Mouse (Mus musculus) forebrain, embryonic 14.5 days (tissue): ENCODE data around the gene Per1. TPM values are rescaled to one million over a fixed set of nuclear protein-coding genes. Genes with fewer than 3 reads are reported as not detected.

Experiments
- ATAC-seq: fragments of 200-750 bp; cut with Nextera tagmentation; 2 replicates; pipeline ENCODE4 v1.8.0; 2017; ENCODE audit warnings: mild to moderate bottlenecking, moderate library complexity
- DNase-seq: peaks from one replicate; pipeline ENCODE4 v3.0.0-alpha.2; 2015; ENCODE audit warnings: low spot score
- H3K27ac ChIP-seq: fragments of 300-500 bp; sonication (generic); 2 replicates; pipeline ENCODE4 v1.5.1; 2014; ENCODE audit warnings: low read depth, mild to moderate bottlenecking, control low read depth, low read length, moderate library complexity
- H3K27me3 ChIP-seq: fragments of 300-500 bp; sonication (generic); replicated peaks from 2 replicates; pipeline ENCODE4 v1.6.1; 2014; ENCODE audit warnings: low read length, control low read depth, mixed read lengths; ENCODE audit not compliant: control insufficient read depth, insufficient read depth
- H3K36me3 ChIP-seq: fragments of 300-500 bp; sonication (generic); 2 replicates; pipeline ENCODE4 v1.6.1; 2014; ENCODE audit warnings: low read length, control low read depth; ENCODE audit not compliant: control insufficient read depth, insufficient read depth
- H3K4me1 ChIP-seq: fragments of 300-500 bp; sonication (generic); 2 replicates; pipeline ENCODE4 v1.6.1; 2014; ENCODE audit warnings: antibody characterized with exemption, low read length, control low read depth; ENCODE audit not compliant: control insufficient read depth, insufficient read depth
- H3K4me2 ChIP-seq: fragments of 300-500 bp; sonication (generic); 2 replicates; pipeline ENCODE4 v1.6.1; 2014; ENCODE audit warnings: mild to moderate bottlenecking, control low read depth, low read length
- H3K4me3 ChIP-seq: fragments of 300-500 bp; sonication (generic); 2 replicates; pipeline ENCODE4 v1.5.1; 2014; ENCODE audit warnings: low read depth, low read length, control low read depth
- H3K9ac ChIP-seq: fragments of 300-500 bp; sonication (generic); 2 replicates; pipeline ENCODE4 v1.6.1; 2014; ENCODE audit warnings: mild to moderate bottlenecking, low read length, control low read depth, moderate library complexity
- H3K9me3 ChIP-seq: fragments of 300-500 bp; sonication (generic); replicated peaks from 2 replicates; pipeline ENCODE4 v1.6.1; 2016; ENCODE audit warnings: low read length, control low read depth, mixed read lengths; ENCODE audit not compliant: control insufficient read depth
- WGBS: fragments of 180-500 bp; shearing (Covaris S2); extraction: QIAGEN DNeasy Blood & Tissue Kit; methylation state at CpG from one replicate; pipeline ENCODE4 v1.1.7; 2014; 5-methylcytosine and 5-hydroxymethylcytosine counted together
- polyA plus RNA-seq: library from polyadenylated mRNA; unstranded; fragments of >200 nt; fragmentation: Nextera tagmentation; extraction: Ambion mirVana; gene quantifications from 2 replicates; pipeline ENCODE4 v1.2.1, GENCODE M21; 2014

Gene Per1
- polyA plus RNA-seq, 1 experiment from 2014 or later, result 6.8 TPM

DNA sequence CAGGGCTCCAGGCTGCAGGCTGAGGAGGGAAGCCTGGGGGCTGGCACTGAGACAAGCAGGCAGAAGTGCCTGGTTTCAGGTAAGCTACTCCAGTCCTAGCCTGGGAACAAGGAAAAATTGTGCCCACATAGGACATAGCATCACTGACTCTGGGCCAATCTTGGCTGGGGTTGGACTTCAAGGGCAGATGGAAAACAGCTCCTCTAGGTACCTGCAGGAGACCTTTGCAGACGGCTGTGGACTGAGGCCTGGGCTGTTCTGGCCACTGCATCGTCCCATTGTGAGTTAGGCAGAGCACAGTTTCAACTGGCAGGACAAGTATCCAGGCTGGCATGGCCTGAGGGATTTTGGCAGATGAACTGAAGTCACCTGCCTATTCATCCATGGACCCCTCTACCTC lies 10.8 kb downstream of the Per1 start:
- Histone ChIP-seq H3K4me2 (no peak overlapping the region), H3K36me3 (peaks cover 87% of the 10 kb centered on the region), H3K9me3 (no peaks in the 10 kb centered on the region), H3K4me1 (no peaks in the 10 kb centered on the region), H3K27ac (no peak overlapping the region), H3K9ac (no peak overlapping the region), H3K4me3 (no peak overlapping the region), H3K27me3 (no peaks in the 10 kb centered on the region)
- 85% methylated on average over 2 of the region's 2 CpGs for WGBS
- DNase-seq, result no peak
- ATAC-seq, result no peak

DNA sequence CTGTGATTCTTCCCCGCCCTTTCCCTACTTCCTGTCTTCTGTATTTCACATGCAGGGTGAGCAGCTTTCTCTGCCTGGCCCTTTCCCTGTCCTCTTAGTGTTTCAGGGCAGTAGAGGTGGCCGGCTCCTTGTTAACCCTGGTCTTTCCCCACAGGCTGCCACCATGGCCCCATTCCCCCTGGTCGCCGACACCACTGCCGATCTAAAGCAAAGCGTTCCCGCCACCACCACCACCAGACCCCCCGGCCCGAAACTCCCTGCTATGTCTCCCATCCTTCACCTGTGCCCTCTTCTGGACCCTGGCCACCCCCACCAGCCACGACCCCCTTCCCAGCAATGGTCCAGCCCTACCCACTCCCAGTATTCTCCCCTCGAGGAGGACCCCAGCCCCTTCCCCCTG lies 11.3 kb downstream of the Per1 start:
- Histone ChIP-seq H3K9me3 (no peaks in the 10 kb centered on the region), H3K4me2 (no peak overlapping the region), H3K4me3 (no peak overlapping the region), H3K27ac (no peak overlapping the region), H3K4me1 (no peaks in the 10 kb centered on the region), H3K9ac (no peak overlapping the region), H3K27me3 (no peaks in the 10 kb centered on the region), H3K36me3 (peaks cover 82% of the 10 kb centered on the region)
- ATAC-seq, result no peak
- DNase-seq, result no peak
- WGBS, result 91% methylated on average over 11 of the region's 11 CpGs

DNA sequence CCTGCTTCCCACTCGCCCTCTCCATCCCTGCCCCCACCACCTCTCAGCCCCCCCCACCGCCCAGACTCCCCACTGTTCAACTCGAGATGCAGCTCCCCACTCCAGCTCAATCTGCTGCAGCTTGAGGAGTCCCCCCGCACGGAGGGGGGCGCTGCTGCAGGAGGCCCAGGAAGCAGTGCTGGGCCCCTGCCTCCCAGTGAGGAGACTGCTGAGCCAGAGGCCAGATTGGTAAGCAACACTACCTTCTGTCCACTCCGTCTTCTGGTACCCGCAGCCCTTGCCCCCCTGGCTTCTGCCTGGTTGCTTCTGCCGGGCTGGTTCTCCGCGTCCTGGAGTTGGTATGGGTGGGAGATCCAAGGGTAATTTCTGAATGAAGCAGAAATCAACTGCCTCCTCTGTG lies 11.8 kb downstream of the Per1 start:
- Histone ChIP-seq H3K4me3 (no peak overlapping the region), H3K36me3 (peaks cover 78% of the 10 kb centered on the region), H3K9ac (no peak overlapping the region), H3K27ac (no peak overlapping the region), H3K27me3 (no peaks in the 10 kb centered on the region), H3K4me2 (no peak overlapping the region), H3K4me1 (no peaks in the 10 kb centered on the region), H3K9me3 (no peaks in the 10 kb centered on the region)
- no peak for ATAC-seq
- 82% methylated on average over 11 of the region's 11 CpGs for WGBS
- DNase-seq, result no peak

DNA sequence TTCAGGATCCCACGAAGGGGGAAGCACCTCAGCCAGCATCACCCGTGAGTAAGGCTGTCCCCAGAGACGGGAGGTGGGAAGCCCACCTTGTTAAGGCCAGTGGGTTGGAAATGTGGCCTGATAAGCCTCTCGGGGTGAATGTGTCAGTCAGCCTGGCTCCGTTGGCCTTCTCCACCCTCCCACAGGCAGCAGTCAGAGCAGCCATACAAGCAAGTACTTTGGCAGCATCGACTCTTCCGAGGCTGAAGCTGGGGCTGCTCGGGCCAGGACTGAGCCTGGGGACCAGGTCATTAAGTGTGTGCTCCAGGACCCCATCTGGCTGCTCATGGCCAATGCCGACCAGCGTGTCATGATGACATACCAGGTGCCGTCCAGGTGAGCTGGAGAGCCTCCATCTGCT lies 12.7 kb downstream of the Per1 start:
- H3K4me2 ChIP-seq, result no peak overlapping the region
- no peaks in the 10 kb centered on the region for H3K27me3 ChIP-seq
- DNase-seq, result no peak
- H3K36me3 ChIP-seq, result peaks cover 70% of the 10 kb centered on the region
- H3K27ac ChIP-seq, result no peak overlapping the region
- WGBS, result 87% methylated on average over 11 of the region's 11 CpGs
- no peak overlapping the region for H3K4me3 ChIP-seq
- no peaks in the 10 kb centered on the region for H3K4me1 ChIP-seq
- no peak for ATAC-seq
- H3K9ac ChIP-seq, result no peak overlapping the region
- H3K9me3 ChIP-seq, result no peaks in the 10 kb centered on the region

DNA sequence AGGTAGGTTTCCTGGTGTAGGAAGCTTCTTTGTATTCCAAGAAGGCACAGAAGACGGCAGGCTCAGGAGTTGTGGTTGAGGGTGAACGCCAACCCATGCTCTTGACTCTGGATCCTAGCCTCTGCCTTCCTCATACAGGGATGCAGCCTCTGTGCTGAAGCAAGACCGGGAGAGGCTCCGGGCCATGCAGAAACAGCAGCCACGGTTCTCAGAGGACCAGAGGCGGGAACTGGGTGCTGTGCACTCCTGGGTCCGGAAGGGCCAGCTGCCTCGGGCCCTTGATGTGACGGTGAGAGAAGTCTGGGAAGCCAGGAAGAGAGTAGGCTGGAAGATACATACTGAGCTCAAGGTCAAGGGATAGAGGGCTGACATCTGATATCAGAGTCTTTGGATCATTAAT lies 13.2 kb downstream of the Per1 start:
- Histone ChIP-seq H3K9me3 (no peaks in the 10 kb centered on the region), H3K4me1 (no peaks in the 10 kb centered on the region), H3K27ac (no peak overlapping the region), H3K27me3 (no peaks in the 10 kb centered on the region), H3K4me2 (no peak overlapping the region), H3K36me3 (peaks cover 64% of the 10 kb centered on the region), H3K9ac (no peak overlapping the region), H3K4me3 (no peak overlapping the region)
- ATAC-seq, result no peak
- 93% methylated on average over 9 of the region's 9 CpGs for WGBS
- DNase-seq, result no peak

DNA sequence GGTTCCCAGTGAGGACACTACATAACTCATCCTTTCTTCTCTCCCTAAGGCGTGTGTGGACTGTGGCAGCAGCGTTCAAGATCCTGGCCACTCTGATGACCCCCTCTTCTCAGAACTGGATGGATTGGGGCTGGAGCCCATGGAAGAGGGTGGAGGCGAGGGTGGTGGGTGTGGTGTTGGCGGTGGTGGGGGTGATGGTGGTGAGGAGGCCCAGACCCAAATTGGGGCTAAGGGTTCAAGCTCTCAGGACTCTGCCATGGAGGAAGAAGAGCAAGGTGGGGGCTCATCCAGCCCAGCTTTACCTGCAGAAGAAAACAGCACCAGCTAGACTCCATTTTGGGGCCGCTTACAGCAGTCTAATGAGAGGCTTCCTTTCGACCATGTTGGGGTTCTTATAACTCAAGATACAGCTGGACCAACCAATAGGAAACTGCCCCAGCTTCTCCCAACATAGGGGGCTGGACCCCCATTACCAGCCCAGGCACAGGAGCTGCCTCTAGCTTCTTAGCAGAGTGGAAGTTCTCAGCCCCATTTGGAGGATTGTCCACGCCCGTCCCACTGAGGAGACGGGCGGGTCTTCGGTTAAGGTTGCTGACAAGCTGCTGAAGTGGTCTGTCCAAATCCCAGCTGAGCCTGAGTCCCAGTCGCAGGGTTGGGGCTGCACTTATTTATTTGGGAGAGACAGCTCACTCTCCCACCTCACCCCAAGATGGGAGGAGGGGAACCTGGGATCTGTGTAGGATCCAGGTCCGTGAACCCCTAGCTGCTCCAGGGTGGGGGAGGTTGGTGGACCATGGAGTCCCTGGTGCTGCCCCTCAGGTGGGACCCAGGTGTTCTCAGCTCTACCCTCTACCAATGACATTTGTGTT lies 14.2 kb downstream of the Per1 start:
- H3K36me3 ChIP-seq, result peaks cover 54% of the 10 kb centered on the region
- ATAC-seq (no peak), DNase-seq (no peak)
- H3K4me2 ChIP-seq, result no peak overlapping the region
- no peaks in the 10 kb centered on the region for H3K27me3 ChIP-seq
- H3K9me3 ChIP-seq, result no peaks in the 10 kb centered on the region
- H3K4me3 ChIP-seq, result no peak overlapping the region
- H3K27ac ChIP-seq, result no peak overlapping the region
- no peak overlapping the region for H3K9ac ChIP-seq
- WGBS, result 85% methylated on average over 13 of the region's 13 CpGs
- no peaks in the 10 kb centered on the region for H3K4me1 ChIP-seq

DNA sequence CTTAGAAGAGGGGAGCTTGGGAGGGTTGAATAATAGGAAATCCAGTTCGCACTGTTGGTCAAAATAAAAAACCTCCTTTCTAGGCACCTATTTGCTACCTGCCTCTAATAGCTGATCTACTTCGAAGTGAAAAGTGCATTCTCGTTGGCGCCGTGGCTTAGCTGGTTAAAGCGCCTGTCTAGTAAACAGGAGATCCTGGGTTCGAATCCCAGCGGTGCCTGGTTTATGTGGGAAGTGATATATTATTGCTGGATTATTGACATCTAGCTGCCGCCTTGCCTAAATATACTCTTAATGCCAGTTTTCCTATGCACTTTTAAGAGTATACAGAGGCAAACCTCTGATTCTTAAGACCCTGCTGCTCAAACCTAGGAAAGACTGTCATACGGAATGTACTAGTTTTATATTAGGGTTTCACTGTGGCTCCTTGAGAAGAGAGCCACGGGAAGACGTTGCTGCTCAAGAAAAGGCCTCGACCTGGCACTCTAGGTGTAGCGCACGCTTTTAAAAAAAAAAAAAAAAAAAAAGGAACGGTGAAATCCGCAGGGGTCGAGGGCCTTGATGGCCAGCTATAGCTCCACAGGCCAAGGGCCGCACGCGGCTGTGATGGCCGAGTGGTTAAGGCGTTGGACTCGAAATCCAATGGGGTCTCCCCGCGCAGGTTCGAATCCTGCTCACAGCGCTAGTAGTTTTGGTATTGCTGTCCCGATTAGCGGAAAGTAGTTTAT lies 15.5 kb downstream of the Per1 start:
- peak overlapping the region; percentile 51 for H3K9ac ChIP-seq
- DNase-seq (peak; percentile 91), ATAC-seq (peak; percentile 76)
- no peaks in the 10 kb centered on the region for H3K9me3 ChIP-seq
- H3K4me3 ChIP-seq, result peak overlapping the region; percentile 39
- H3K27ac ChIP-seq, result no peak overlapping the region
- WGBS, result under 1% methylated on average over 30 of the region's 30 CpGs
- H3K4me1 ChIP-seq, result no peaks in the 10 kb centered on the region
- no peaks in the 10 kb centered on the region for H3K27me3 ChIP-seq
- H3K36me3 ChIP-seq, result peaks cover 42% of the 10 kb centered on the region
- peak overlapping the region; percentile 49 for H3K4me2 ChIP-seq

DNA sequence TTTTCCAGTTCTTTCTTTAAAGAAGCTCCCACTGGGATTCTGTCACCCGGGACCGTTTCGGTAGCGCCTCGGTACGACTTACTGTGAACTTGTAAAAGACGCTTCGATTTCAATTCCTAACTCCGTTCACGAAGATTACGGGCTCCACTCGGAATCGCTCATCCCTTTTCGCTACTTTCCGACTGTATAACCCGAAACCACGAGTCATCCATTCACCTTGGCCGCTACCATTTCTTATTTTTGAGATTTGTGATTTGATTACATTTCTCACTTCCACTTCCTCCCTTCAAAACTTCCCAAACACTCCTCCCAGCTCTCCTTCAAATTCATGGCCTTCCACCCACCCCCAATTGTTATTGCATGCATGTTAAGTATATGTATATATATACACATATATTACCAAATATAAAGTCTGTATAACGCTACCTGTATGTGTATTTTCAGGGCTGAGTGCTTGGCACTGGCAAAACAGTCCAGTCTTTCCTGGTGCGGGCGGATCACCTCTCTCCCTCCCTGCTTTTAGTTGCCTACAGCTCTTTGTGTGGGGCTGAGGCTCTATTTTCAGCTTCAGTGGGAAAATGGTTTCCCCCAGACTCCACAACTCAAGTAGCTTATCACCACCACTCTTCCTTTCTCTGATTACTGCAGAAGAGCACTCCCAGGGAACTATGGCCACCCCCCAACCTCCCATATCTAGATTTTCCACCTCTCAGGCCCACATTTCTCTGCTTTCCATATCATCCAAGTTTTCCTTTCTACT lies 16.2 kb downstream of the Per1 start:
- DNase-seq (no peak), ATAC-seq (peak; percentile 24; the same call in 1 of the 2 replicates)
- Histone ChIP-seq H3K36me3 (peaks cover 34% of the 10 kb centered on the region), H3K27ac (no peak overlapping the region), H3K9ac (peak overlapping the region; percentile 51), H3K27me3 (no peaks in the 10 kb centered on the region), H3K4me2 (peak overlapping the region; percentile 49), H3K4me1 (no peaks in the 10 kb centered on the region), H3K4me3 (peak overlapping the region; percentile 39), H3K9me3 (no peaks in the 10 kb centered on the region)
- WGBS, result 5% methylated on average over 21 of the region's 21 CpGs
